Mouse (Mus musculus) heart, adult 2 months (tissue): ENCODE measurements around the gene Acer3.

Source experiments
- CTCF ChIP-seq: fragments of 200-600 bp; IDR thresholded peaks from 2 replicates; pipeline ENCODE4 v1.8.1; 2022; ENCODE audit warnings: antibody characterized with exemption, mild to moderate bottlenecking, moderate library complexity
- EP300 ChIP-seq: fragments of 200-500 bp; IDR thresholded peaks from 2 replicates; pipeline ENCODE4 v1.6.1; 2011; ENCODE audit warnings: low read depth, low read length, control low read depth; ENCODE audit not compliant: insufficient read depth

DNA sequence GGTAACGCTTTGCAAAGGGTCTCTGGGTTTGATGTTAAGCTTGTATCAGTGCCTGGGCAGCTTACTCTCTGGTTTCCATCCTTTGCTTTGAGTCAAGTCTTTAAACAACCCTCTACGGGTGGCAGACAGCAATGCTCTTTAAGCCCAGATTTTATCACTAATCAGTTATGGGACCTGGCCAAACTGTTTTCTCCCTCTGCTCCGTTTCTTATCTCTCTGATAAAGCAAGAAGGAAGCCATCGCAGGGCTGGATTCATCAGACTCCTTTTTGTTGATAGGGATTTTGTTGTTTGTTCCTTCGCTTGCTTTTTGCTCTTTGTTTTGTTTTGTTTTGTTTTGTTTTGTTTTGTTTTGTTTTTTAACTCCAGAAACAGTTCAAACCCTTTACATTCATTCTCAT is 19.3 kb upstream of the Acer3 start:
- TF ChIP-seq CTCF (no peak), EP300 (no peak)
